Mouse (Mus musculus) midbrain, embryonic 15.5 days (tissue): Measurements from ENCODE around the gene Stk32c. TPM values are rescaled to one million over a fixed set of nuclear protein-coding genes. Genes with fewer than 3 reads are reported as not detected.

Experiments
- ATAC-seq: fragments of 200-750 bp; cut with Nextera tagmentation; replicated peaks from 2 replicates; pipeline ENCODE4 v1.8.0; 2017; ENCODE audit warnings: moderate TSS enrichment
- H3K27ac ChIP-seq: fragments of 300-500 bp; sonication (generic); 2 replicates; pipeline ENCODE4 v1.5.1; 2015; ENCODE audit warnings: mild to moderate bottlenecking, inconsistent platforms
- H3K27me3 ChIP-seq: fragments of 300-500 bp; sonication (generic); replicated peaks from 2 replicates; pipeline ENCODE4 v1.6.1; 2015; ENCODE audit warnings: inconsistent platforms
- H3K36me3 ChIP-seq: fragments of 300-500 bp; sonication (generic); replicated peaks from 2 replicates; pipeline ENCODE4 v1.6.1; 2015; ENCODE audit warnings: inconsistent platforms
- H3K4me1 ChIP-seq: fragments of 300-500 bp; sonication (generic); 2 replicates; pipeline ENCODE4 v1.6.1; 2015; ENCODE audit warnings: inconsistent platforms
- H3K4me2 ChIP-seq: fragments of 300-500 bp; sonication (generic); 2 replicates; pipeline ENCODE4 v1.6.1; 2015; ENCODE audit warnings: inconsistent platforms, mild to moderate bottlenecking, moderate library complexity
- H3K4me3 ChIP-seq: fragments of 300-500 bp; sonication (generic); 2 replicates; pipeline ENCODE4 v1.5.1; 2015; ENCODE audit warnings: mild to moderate bottlenecking, inconsistent platforms
- H3K9ac ChIP-seq: fragments of 300-500 bp; sonication (generic); 2 replicates; pipeline ENCODE4 v1.6.1; 2015; ENCODE audit warnings: mild to moderate bottlenecking, inconsistent platforms
- H3K9me3 ChIP-seq: fragments of 300-500 bp; sonication (generic); 2 replicates; pipeline ENCODE4 v1.6.1; 2016; ENCODE audit warnings: inconsistent platforms
- WGBS: fragments of 180-500 bp; shearing (Covaris S2); methylation state at CpG from one replicate; pipeline ENCODE4 v1.1.7; 2015; ENCODE audit warnings: mixed read lengths; 5-methylcytosine and 5-hydroxymethylcytosine counted together
- polyA plus RNA-seq: library from polyadenylated mRNA; unstranded; fragments of >200 nt; fragmentation: Nextera tagmentation; extraction: Ambion mirVana; gene quantifications from 2 replicates; pipeline ENCODE4 v1.2.1, GENCODE M21; 2015

Gene Stk32c
- polyA plus RNA-seq, 1 experiment from 2014 or later = 2.3 TPM

DNA sequence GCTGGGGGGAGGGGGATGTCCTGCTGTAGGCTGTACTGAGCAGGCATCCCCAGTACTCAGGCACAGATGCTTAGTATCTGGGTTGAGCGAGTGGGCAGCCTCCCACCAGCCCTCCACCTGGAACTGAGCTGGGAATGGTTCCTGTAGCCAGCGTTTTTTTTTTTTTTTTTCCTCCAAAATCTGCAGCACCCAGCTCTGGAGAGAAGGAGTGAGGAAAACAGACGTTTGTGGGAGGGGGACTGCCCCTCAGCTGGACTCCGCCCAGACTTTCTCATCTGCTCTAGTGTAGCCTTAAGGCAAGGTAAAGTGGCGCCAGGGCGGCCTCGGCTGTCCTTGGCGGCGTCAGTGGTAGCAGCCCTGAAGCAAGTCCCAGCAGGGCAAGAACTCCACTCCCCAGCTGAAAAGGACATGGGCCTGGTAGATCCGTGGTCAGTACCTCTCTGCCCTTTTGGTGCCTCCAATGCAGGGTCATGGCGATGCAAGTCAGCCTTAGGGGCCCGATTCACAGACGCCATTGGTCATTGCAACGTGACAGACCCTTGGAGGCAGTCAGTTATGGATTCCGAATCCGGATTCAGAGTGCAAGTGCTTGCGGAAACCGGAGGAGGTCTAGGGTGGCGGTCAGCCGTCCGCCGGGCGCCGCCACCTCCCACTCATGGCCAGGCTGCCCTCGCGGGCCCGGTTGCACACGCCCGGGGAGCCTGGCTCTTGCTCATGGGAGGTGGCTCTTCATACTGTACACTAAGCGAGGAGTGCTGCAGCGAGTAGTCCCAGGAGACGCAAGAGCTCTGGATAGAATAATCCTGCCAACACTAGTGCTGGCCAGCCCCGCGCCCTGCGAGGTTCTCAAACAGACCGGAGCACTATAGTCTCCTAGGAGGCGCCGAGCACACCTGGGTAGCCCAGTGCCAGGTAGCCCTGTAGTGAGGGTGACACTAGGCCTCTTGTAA is 34.1 kb upstream of the Stk32c start:
- 4% methylated on average over 38 of the region's 38 CpGs for WGBS
- Histone ChIP-seq H3K9me3 (no peaks in the 10 kb centered on the region), H3K4me3 (peak overlapping the region; percentile 61), H3K9ac (peak overlapping the region; percentile 75), H3K27ac (no peak overlapping the region), H3K4me1 (peaks cover 40% of the 10 kb centered on the region), H3K27me3 (peaks cover 14% of the 10 kb centered on the region), H3K36me3 (no peaks in the 10 kb centered on the region), H3K4me2 (peak overlapping the region; percentile 99)
- peak; percentile 41; the same call in 1 of the 2 replicates for ATAC-seq

DNA sequence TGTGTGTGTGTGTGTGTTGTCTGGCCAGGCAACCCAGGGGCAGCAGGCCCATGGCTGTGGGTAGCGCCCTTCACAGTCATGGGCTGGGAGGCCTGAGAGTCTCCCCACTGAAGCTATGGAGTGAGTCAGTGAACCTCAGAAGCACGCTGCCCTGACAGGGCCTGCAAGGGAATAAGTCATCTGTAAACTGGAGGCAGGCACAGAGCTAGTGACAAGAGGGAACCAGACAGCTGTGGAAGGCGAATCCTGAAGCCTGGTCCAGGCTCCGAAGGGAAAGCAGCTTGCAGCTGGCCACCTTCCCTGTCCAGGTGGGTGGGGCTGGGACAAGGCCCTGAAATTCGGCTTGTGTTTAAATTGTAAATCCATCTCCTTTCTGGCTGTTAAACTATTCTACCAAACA is 33.0 kb upstream of the Stk32c start:
- Histone ChIP-seq H3K27me3 (peaks cover 14% of the 10 kb centered on the region), H3K4me1 (peaks cover 32% of the 10 kb centered on the region), H3K27ac (no peak overlapping the region), H3K36me3 (no peaks in the 10 kb centered on the region), H3K4me3 (no peak overlapping the region), H3K9me3 (no peaks in the 10 kb centered on the region), H3K9ac (no peak overlapping the region), H3K4me2 (no peak overlapping the region)
- WGBS = 78% methylated on average over 5 of the region's 5 CpGs
- ATAC-seq = no peak

DNA sequence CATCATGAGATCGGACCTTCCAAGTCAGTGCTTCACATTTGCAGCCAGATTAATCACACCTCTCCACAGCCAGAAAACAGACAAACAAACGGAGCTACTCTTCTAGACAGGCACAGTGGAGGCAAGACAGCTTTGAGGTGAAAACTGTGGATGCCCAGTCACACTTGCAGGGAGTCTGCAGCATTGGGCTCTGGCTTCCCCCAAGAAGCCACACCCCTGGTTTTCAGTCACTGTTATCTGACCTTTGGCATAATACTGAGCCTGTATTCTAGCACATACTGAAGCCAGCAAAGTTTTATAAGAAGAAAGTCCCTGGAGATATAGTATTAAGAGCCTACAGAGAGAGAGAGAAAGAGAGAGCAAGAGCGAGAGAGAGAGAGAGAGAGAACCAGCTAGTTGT is 26.3 kb upstream of the Stk32c start:
- H3K9ac ChIP-seq = no peak overlapping the region
- no peaks in the 10 kb centered on the region for H3K27me3 ChIP-seq
- ATAC-seq = no peak
- 76% methylated on average over 3 of the region's 3 CpGs for WGBS
- no peak overlapping the region for H3K27ac ChIP-seq
- H3K4me2 ChIP-seq = no peak overlapping the region
- H3K4me3 ChIP-seq = no peak overlapping the region
- H3K9me3 ChIP-seq = no peaks in the 10 kb centered on the region
- H3K4me1 ChIP-seq = peaks cover 5% of the 10 kb centered on the region
- H3K36me3 ChIP-seq = no peaks in the 10 kb centered on the region

DNA sequence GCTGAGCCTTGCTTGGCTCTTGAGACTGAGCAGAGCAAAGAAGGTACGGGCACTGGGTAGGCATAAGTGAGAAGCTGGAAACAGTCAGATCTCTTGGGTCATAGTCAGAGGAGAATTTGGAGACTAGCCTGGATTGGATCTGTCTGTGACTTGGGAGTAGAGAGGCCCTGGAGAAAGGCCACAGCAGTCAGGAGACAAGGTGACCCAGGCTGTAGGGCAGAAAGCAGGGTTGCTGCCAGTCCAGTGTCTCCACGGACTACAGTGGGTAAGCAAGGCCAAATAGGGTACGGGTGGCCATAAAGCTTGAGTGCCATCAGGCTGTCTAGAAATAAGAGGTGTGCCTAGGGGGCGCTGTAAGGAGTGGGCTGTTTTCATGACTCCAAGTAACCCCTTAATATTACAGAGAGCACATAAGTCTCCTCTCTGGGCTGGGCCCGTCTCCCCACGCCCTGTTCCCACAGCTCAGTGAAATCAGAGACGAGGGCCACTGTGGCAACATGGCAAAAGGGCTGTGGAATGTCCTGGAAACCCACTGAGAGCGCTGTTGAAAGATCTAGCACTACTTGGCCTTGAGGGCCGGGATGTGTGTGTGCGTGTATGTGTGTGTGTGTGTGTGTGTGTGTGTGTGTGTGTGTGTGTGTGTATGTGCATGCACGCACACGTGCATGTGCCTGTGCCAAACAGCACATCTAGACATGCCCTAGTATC is 22.7 kb upstream of the Stk32c start:
- 86% methylated on average over 12 of the region's 12 CpGs for WGBS

DNA sequence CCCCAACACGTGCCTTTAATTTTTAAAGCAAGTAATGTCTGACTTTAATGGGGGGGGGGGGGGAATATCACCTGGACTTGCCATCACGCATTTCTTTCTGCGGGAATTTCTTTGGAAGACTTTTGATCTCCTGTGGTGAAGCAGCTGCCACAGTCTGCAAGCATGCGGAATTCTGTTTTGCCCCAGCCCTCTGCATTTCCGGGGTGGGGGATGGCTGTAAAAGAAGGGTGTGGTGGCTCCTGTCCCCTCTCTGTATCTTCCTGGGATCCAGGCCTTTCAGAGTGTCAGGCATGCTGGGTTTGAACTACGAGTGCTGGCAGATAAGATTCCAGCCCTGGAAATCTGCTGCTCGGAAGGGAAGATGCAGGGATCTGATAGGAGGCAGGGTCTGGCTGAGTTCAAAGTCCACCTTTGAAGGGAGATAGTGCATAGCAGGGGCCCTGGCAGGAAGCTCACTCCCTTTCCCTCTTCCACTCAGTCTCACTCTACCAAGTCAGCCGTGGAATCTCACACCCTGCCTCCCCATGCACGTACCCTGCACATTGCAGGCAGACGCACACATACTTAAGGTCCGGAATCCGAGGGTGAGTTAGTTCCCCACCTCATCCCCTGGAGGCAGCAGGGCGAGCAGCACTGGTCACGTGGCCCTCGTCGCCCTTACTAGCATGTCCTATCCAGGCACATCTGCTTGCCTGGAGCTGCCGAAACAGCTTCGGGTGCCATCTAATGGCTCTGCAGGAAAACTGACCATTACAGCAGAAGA is 21.5 kb upstream of the Stk32c start:
- peak; percentile 49; the same call in 1 of the 2 replicates for ATAC-seq
- Histone ChIP-seq H3K27me3 (no peaks in the 10 kb centered on the region; the same call in 1 of the 2 replicates), H3K9ac (peak overlapping the region; percentile 21; the same call in 1 of the 2 replicates), H3K4me1 (peaks cover 12% of the 10 kb centered on the region), H3K4me3 (no peak overlapping the region), H3K27ac (no peak overlapping the region), H3K4me2 (peak overlapping the region; percentile 41), H3K36me3 (no peaks in the 10 kb centered on the region), H3K9me3 (no peaks in the 10 kb centered on the region)
- 14% methylated on average over 18 of the region's 18 CpGs for WGBS

More for the DNA sequence above, 22.7 kb upstream of the Stk32c start:
- H3K9me3 ChIP-seq = no peaks in the 10 kb centered on the region
- no peak overlapping the region for H3K9ac ChIP-seq
- ATAC-seq = no peak
- H3K27ac ChIP-seq = no peak overlapping the region
- no peak overlapping the region for H3K4me2 ChIP-seq
- H3K4me1 ChIP-seq = peaks cover 12% of the 10 kb centered on the region
- H3K4me3 ChIP-seq = no peak overlapping the region
- H3K36me3 ChIP-seq = no peaks in the 10 kb centered on the region
- no peaks in the 10 kb centered on the region; the same call in 1 of the 2 replicates for H3K27me3 ChIP-seq

DNA sequence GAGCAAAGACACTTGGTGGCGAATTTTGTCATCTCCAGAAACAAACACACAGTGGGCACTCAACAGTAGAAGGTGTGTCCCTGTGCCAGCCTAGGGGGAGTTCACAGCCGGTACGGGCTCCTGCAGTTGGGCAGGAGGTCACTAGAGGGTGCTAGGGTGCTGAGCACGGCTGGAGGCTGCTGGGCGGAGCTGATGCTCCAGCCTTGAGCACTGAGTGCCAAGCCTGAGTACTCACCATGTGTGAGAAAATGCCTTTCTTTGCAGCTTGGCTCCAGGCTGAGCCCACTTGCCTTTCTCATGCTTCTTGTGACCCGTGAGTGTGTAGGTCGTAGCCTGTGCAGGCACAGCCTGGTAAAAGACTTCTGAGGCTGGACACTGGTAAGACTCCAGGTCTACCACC is 20.6 kb upstream of the Stk32c start:
- ATAC-seq = peak; percentile 73
- peaks cover 12% of the 10 kb centered on the region for H3K4me1 ChIP-seq
- no peaks in the 10 kb centered on the region for H3K36me3 ChIP-seq
- 2% methylated on average over 7 of the region's 7 CpGs for WGBS
- no peak overlapping the region for H3K9ac ChIP-seq
- no peak overlapping the region for H3K27ac ChIP-seq
- H3K4me3 ChIP-seq = no peak overlapping the region
- H3K9me3 ChIP-seq = no peaks in the 10 kb centered on the region
- H3K4me2 ChIP-seq = no peak overlapping the region
- H3K27me3 ChIP-seq = no peaks in the 10 kb centered on the region; the same call in 1 of the 2 replicates

DNA sequence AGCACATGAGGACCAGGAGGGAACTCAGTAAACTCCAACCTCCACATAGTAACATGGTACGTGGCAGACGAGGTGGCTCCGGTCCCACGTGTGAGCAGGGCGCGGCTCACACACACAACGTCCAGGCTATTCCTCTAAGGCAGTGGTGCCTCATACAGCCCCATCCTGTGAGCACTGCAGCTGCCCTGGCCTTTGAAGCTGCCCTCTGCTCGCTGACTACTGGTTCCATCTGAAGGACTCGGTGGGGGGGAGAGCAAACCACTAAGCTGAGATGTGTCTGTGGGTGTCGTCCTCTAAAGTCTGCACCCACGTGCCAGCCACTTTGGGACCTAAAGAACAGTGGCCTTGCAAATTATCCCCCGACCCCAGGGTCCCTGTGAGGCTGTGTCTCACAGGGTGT is 17.1 kb upstream of the Stk32c start:
- no peak overlapping the region for H3K9ac ChIP-seq
- no peak for ATAC-seq
- H3K9me3 ChIP-seq = no peaks in the 10 kb centered on the region
- H3K4me2 ChIP-seq = no peak overlapping the region
- WGBS = 79% methylated on average over 12 of the region's 12 CpGs
- no peak overlapping the region for H3K4me3 ChIP-seq
- no peak overlapping the region for H3K27ac ChIP-seq
- H3K4me1 ChIP-seq = peaks cover 12% of the 10 kb centered on the region
- no peaks in the 10 kb centered on the region for H3K36me3 ChIP-seq
- no peaks in the 10 kb centered on the region; the same call in 1 of the 2 replicates for H3K27me3 ChIP-seq

DNA sequence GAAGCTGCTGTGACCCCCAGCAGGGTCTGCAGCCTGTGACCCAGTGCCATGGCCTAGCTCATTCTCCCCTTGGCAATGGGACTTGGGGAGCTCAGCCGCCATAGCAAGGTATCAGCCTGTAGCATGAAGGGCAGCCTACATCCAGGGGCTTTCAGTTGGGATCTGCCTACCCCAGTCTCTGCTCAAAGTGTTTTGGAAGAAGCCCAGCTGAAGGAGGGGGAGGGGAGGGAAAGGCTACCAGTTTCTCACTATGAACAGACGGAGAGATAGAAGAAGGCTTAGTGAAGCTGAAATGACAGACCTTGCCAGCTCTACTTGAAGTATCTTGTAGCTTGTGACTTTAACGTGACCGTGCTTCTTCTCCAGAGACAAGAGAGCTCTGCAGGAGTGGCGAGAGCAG is 16.7 kb upstream of the Stk32c start:
- no peak for ATAC-seq
- 81% methylated on average over 5 of the region's 5 CpGs for WGBS
- Histone ChIP-seq H3K36me3 (no peaks in the 10 kb centered on the region), H3K4me1 (peaks cover 11% of the 10 kb centered on the region), H3K4me3 (no peak overlapping the region), H3K27ac (no peak overlapping the region), H3K9ac (no peak overlapping the region), H3K4me2 (no peak overlapping the region), H3K9me3 (no peaks in the 10 kb centered on the region), H3K27me3 (no peaks in the 10 kb centered on the region; the same call in 1 of the 2 replicates)

DNA sequence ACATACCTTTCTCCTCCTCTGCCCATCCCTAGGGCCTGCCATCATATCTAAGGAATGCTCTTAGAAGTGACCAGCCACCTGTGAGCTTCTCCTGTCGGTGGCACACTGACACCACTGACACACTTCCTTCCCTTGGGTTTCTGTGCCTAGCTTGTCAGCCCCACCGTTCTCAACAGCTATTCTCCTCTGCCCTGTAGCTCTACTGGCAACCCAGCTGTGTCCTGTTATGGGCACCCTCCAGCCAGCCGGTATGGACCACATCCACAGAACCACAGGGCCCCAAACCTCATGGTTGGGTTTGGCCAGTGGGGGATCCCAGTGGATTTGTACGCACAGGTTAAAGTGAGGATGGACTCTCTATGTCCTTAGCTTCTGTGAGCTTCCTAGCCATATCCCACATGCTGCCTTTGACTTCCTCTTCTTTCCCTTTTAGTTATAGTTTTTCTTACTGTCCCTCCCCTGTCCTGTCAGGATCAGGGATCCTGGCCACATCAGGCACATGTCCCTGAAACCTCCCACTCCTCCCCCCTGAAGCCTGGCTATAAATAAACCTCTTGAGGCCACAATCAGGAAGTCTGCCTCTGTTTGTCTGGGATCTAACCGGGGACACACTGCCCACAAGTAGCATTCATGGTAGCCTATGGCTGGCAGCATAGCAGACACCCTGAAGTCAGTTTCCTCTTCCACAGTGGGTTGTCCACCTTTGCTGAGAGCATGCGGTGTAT is 15.5 kb upstream of the Stk32c start:
- H3K4me3 ChIP-seq = no peak overlapping the region
- 85% methylated on average over 6 of the region's 6 CpGs for WGBS

DNA sequence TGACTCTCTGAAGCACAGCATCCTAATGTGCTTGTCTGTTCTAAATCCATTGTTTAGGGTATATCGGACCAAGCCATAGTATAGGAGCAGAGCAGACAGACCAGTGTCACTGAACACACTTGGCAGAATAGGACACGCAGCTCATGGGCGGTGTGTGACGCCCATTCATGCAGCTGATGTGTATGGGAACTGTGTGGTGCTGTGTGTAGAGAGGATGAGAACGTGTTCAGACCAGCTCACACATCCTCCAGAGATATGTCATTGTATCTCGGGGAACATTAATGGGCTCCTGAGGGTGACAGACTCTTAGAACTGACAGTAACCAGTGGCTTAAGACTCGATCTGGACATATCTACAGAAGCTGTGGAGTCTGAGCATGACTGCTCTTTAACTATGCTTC is 13.3 kb upstream of the Stk32c start:
- Histone ChIP-seq H3K36me3 (no peaks in the 10 kb centered on the region), H3K4me1 (no peaks in the 10 kb centered on the region), H3K9me3 (no peaks in the 10 kb centered on the region), H3K4me2 (no peak overlapping the region), H3K27ac (no peak overlapping the region), H3K27me3 (no peaks in the 10 kb centered on the region), H3K9ac (no peak overlapping the region), H3K4me3 (no peak overlapping the region)
- 87% methylated on average over 7 of the region's 7 CpGs for WGBS
- ATAC-seq = no peak

More for the DNA sequence above, 15.5 kb upstream of the Stk32c start:
- H3K27ac ChIP-seq = no peak overlapping the region
- H3K27me3 ChIP-seq = no peaks in the 10 kb centered on the region; the same call in 1 of the 2 replicates
- no peaks in the 10 kb centered on the region for H3K9me3 ChIP-seq
- ATAC-seq = no peak
- no peak overlapping the region for H3K9ac ChIP-seq
- H3K4me1 ChIP-seq = no peaks in the 10 kb centered on the region
- no peaks in the 10 kb centered on the region for H3K36me3 ChIP-seq
- no peak overlapping the region for H3K4me2 ChIP-seq

DNA sequence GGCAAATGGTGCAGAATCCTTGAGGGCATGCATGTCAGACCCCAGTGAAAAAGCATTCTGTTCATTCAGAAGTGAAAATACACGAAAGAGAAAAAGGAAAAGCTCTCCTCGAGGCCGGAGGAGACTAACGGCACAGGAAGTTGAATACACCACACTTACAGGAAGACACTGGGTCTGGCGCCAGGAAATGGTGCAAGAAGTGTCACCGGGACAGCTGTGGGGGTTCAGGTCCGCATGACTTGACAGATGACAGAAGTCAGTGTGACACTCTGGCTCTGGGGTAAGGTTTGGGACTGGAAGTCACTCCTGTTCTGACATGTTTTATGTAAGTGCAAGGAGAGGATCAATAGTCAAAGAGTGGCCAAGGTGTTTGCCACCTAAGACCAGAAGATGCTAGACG is 11.6 kb upstream of the Stk32c start:
- 78% methylated on average over 8 of the region's 8 CpGs for whole genome bisulfite sequencing
- H3K9me3 ChIP-seq = no peaks in the 10 kb centered on the region
- H3K27me3 ChIP-seq = no peaks in the 10 kb centered on the region
- no peak overlapping the region for H3K4me2 ChIP-seq
- H3K4me1 ChIP-seq = no peaks in the 10 kb centered on the region
- no peaks in the 10 kb centered on the region for H3K36me3 ChIP-seq
- no peak overlapping the region for H3K9ac ChIP-seq
- H3K4me3 ChIP-seq = no peak overlapping the region
- no peak for ATAC-seq
- H3K27ac ChIP-seq = no peak overlapping the region
